Mouse (Mus musculus) limb, embryonic 14.5 days (tissue): ENCODE data around the gene Acsm2. TPM values are rescaled to one million over a fixed set of nuclear protein-coding genes. Genes with fewer than 3 reads are reported as not detected.

Source experiments
- ATAC-seq: fragments of 200-750 bp; cut with Nextera tagmentation; 2 replicates; pipeline ENCODE4 v1.8.0; 2017; ENCODE audit warnings: low read depth, moderate number of reproducible peaks, moderate TSS enrichment; ENCODE audit not compliant: low FRiP score
- DNase-seq: peaks from one replicate; pipeline ENCODE4 v3.0.0-alpha.2; 2015; ENCODE audit warnings: low spot score
- H3K27ac ChIP-seq: fragments of 300-500 bp; sonication (generic); replicated peaks from 2 replicates; pipeline ENCODE4 v1.5.1; 2014; ENCODE audit warnings: low read depth, mild to moderate bottlenecking, low read length, moderate library complexity, mixed read lengths
- H3K27me3 ChIP-seq: fragments of 300-500 bp; sonication (generic); 2 replicates; pipeline ENCODE4 v1.6.1; 2014; ENCODE audit warnings: low read length, mixed read lengths; ENCODE audit not compliant: control insufficient read depth, insufficient read depth
- H3K36me3 ChIP-seq: fragments of 300-500 bp; sonication (generic); 2 replicates; pipeline ENCODE4 v1.6.1; 2014; ENCODE audit warnings: mild to moderate bottlenecking, low read length, moderate library complexity, mixed read lengths; ENCODE audit not compliant: control insufficient read depth, insufficient read depth
- H3K4me1 ChIP-seq: fragments of 300-500 bp; sonication (generic); 2 replicates; pipeline ENCODE4 v1.6.1; 2014; ENCODE audit warnings: antibody characterized with exemption, low read length, mixed read lengths; ENCODE audit not compliant: control insufficient read depth, insufficient read depth
- H3K4me2 ChIP-seq: fragments of 300-500 bp; sonication (generic); replicated peaks from 2 replicates; pipeline ENCODE4 v1.6.1; 2014; ENCODE audit warnings: low read depth, mild to moderate bottlenecking, low read length, moderate library complexity; ENCODE audit not compliant: severe bottlenecking
- H3K4me3 ChIP-seq: fragments of 300-500 bp; sonication (generic); replicated peaks from 2 replicates; pipeline ENCODE4 v1.5.1; 2014; ENCODE audit warnings: low read length
- H3K9ac ChIP-seq: fragments of 300-500 bp; sonication (generic); 2 replicates; pipeline ENCODE4 v1.6.1; 2014; ENCODE audit warnings: mild to moderate bottlenecking, low read depth, low read length, moderate library complexity; ENCODE audit not compliant: severe bottlenecking
- H3K9me3 ChIP-seq: fragments of 300-500 bp; sonication (generic); 2 replicates; pipeline ENCODE4 v1.6.1; 2016; ENCODE audit warnings: low read length; ENCODE audit not compliant: control insufficient read depth
- POLR2A ChIP-seq: fragments of 200-500 bp; IDR thresholded peaks from 2 replicates; pipeline ENCODE4 v1.8.0; 2012; ENCODE audit warnings: inconsistent platforms, mild to moderate bottlenecking, moderate library complexity, borderline replicate concordance; ENCODE audit not compliant: insufficient read depth, insufficient read length; ENCODE audit errors: extremely low read depth
- WGBS: fragments of 180-500 bp; shearing (Covaris S2); extraction: QIAGEN DNeasy Blood & Tissue Kit; methylation state at CpG from one replicate; pipeline ENCODE4 v1.1.7; 2014; 5-methylcytosine and 5-hydroxymethylcytosine counted together
- polyA plus RNA-seq, 2 experiments: library from polyadenylated mRNA; depleted of rRNA in 1 of 2; stranded (reverse) in 1 of 2; unstranded in 1 of 2; fragments of >200 nt; fragmentation: Nextera tagmentation in 1 of 2; extraction: Ambion mirVana in 1 of 2; gene quantifications; 2 replicates each; pipeline versions ENCODE4 v1.2.1 to v1.2.3; 2012 to 2014

Acsm2 gene
- polyA plus RNA-seq, 2 experiments = not detected

DNA sequence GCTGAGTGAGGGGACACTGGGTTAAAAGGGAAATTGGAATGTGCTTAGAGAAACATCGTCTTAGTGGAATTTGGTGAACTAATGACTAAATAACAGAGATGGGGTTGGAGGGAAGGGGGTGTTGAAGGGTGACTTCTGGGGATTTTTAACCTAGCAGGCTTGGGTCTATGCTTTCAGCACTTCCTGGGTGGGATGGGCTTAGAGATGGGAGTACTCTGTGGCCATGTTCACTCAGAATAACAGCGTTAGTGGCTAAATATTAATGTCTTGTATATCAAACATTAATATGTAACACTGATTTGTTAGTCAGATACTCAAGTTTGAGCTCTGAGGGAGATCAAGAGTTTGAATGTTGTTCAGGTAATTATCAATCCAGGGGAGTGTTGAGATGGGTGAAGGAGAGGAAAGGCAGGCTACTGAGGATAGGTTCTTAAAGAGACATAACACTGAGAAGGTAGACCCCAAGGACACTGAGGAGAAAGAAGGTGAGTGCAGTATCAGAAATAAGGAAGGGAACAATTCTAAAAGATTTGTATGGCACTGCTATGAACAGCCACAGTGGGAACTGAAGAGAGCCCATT lies 50.9 kb downstream of the Acsm2 start:
- ATAC-seq = no peak
- no peak overlapping the region for H3K4me2 ChIP-seq
- H3K4me3 ChIP-seq = no peak overlapping the region
- 69% methylated on average over 2 of the region's 2 CpGs for WGBS
- H3K9ac ChIP-seq = no peak overlapping the region
- no peaks in the 10 kb centered on the region for H3K36me3 ChIP-seq
- no peak for TF ChIP-seq POLR2A
- no peaks in the 10 kb centered on the region for H3K27me3 ChIP-seq
- no peaks in the 10 kb centered on the region for H3K9me3 ChIP-seq
- H3K4me1 ChIP-seq = no peaks in the 10 kb centered on the region
- H3K27ac ChIP-seq = no peak overlapping the region
- DNase-seq = no peak

DNA sequence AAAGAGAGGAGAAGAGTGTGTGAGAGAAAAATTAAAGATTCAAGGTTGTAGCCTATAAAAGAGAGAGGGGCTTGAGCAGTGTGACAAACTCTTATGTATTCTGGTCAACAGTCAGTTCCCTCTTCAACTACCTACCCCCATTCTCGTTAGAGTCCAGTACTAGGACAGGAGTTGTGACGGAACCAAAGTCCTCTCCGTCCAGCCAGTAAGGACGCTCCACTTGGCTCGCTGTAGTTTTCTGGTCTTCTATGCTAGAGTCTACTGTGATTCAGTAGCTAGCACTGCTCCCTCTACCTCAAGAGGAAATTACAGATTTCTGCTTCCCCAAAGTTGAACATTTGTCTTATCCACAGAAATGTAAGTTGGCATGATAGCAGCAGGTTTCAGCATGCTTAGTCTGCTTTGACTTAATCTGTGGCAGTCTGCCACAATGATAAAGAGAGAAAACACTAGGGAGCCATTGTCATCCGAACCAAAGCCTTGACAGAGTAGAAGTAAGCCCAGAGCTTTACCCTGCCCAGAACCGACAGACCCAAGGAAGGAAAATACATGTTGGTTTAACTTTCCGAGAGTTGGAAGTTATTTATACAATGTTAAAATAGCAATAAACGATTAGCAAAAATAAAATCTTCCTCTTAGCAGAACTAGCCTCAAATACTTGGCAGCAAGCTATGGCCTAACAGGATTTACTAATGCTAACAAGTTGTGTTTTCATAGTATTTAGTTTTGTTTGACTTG lies 52.0 kb downstream of the Acsm2 start:
- DNase-seq = peak; percentile 36
- H3K9ac ChIP-seq = no peak overlapping the region
- TF ChIP-seq POLR2A = no peak
- H3K27me3 ChIP-seq = no peaks in the 10 kb centered on the region
- H3K27ac ChIP-seq = no peak overlapping the region
- no peak overlapping the region for H3K4me3 ChIP-seq
- H3K9me3 ChIP-seq = no peaks in the 10 kb centered on the region
- H3K4me1 ChIP-seq = no peaks in the 10 kb centered on the region
- WGBS = 70% methylated on average over 9 of the region's 9 CpGs
- no peak for ATAC-seq
- H3K4me2 ChIP-seq = no peak overlapping the region
- H3K36me3 ChIP-seq = no peaks in the 10 kb centered on the region

DNA sequence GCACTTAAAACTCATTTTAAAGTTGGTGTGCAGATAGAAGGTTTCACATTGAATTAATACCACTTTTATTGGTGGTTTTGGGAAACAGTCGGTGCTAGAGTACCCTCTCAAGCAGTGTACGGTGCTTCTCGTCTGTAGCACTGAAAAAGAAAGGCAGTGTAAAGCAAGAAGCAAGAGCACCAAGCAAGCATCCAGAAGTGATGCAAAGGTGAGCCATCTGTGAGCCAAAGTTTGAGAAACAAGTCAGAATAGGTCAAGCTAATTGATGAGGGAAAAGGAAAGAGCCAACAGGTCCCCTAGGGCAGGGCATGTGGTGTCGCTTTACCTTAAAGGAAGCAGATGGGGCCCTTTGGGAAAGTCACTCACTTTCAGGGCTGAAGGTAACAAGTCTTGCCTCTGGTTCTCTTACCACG lies 52.5 kb downstream of the Acsm2 start, which contains the start of gene Acsm1:
TSS of gene Acsm1 (plus strand) at position 363 of the 413 bp plus-strand sequence.
- Histone ChIP-seq H3K27ac (no peak within 1 kb of the TSS), H3K4me1 (no peaks in the 10 kb centered on the region), H3K36me3 (no peaks in the 10 kb centered on the region), H3K4me2 (no peak within 1 kb of the TSS), H3K4me3 (no peak within 1 kb of the TSS), H3K9me3 (no peaks in the 10 kb centered on the region), H3K27me3 (no peaks in the 10 kb centered on the region), H3K9ac (no peak within 1 kb of the TSS)
- ATAC-seq (no peak), DNase-seq (no peak)
- 76% methylated on average over 5 of the region's 5 CpGs for WGBS
- TF ChIP-seq POLR2A = no peak

DNA sequence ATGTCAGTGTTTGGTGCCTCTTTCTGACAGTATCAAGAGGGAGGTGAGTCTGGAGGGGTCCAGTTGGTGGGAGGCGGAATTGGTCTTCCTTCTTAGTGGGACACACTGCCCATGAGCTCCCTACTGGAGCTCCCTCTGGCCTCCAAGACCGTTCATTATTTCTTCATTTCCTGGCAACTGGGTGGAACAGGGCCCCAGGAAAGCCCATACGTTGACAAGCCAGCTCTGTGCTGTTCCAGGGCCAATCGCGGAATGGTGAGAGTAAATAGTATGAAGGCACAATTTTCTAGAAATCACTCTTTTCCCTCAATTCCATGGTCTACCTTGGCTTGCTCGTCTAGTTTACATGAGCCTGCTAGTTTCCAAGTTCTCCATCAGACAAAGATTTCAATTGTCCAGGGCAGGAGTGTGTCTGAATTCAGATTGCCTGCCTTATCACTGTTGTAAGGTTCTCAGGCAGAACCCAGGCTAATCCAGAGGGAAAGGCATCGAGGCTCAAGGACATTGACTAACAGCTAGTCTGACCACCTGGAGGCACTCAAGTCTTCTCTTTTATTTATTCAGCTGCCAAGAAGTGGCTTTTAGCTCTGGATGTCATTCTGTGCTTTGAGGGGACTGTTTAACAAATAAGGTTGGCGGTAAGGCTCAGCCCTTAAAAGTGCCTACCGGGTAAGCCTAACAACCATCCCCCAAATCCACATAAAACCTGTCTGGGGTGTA lies 53.8 kb downstream of the Acsm2 start:
- ATAC-seq = no peak
- H3K4me1 ChIP-seq = no peaks in the 10 kb centered on the region
- H3K4me2 ChIP-seq = no peak overlapping the region
- H3K4me3 ChIP-seq = no peak overlapping the region
- no peak overlapping the region for H3K27ac ChIP-seq
- H3K27me3 ChIP-seq = no peaks in the 10 kb centered on the region
- H3K36me3 ChIP-seq = no peaks in the 10 kb centered on the region
- no peak for DNase-seq
- TF ChIP-seq POLR2A = no peak
- no peak overlapping the region for H3K9ac ChIP-seq
- WGBS = 74% methylated on average over 9 of the region's 9 CpGs
- no peaks in the 10 kb centered on the region for H3K9me3 ChIP-seq

DNA sequence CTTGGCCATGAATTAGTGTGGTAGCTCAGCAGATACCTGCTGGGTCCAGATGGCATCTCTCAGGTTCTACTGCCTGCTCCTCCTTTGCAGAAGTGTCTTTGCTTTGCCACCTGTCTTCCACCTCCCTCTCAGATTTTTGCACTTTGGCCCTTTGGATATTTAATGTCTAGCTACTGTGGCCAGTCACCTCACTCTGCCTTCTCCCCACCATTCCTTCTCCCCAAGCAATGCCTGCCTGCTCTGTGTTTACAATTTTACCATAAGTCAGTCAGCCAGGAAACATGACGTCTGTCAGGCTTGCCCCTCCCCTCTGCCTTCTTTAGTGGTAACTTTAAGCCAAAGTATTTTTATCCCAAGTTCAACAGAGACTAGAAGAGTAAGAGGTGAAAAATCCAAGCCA lies 62.4 kb downstream of the Acsm2 start:
- 27% methylated on average over 1 of the region's 1 CpGs for WGBS
- Histone ChIP-seq H3K4me1 (no peaks in the 10 kb centered on the region), H3K9ac (no peak overlapping the region), H3K36me3 (no peaks in the 10 kb centered on the region), H3K4me3 (no peak overlapping the region), H3K27ac (no peak overlapping the region), H3K4me2 (no peak overlapping the region), H3K9me3 (no peaks in the 10 kb centered on the region), H3K27me3 (no peaks in the 10 kb centered on the region)
- no peak for DNase-seq
- TF ChIP-seq POLR2A = no peak
- no peak for ATAC-seq
